14 mouse cellular contexts compared by ENCODE assay signal in the genomic region with DNA sequence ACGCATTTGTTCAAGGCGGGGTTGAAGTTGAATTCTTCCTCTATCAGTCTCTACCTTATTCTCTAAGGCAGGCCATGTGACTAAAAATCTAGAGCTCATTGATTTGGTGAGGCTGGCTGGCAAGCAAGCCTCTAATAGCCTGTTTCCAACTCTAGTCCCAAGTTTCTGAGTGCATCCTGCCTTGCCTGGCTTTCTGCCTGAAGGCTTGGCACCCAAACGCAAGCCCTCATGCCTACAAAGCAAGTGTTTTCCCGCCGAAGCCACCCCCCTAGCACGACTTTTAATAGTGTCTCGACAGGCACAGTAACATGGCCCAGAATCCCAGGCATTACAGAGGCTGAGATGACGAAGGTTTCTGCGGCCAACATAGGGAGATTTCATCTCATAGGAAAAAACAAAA. TPM values are rescaled to one million over a fixed set of nuclear protein-coding genes. Genes with fewer than 3 reads are reported as not detected.
DNase-seq lines count a peak whose midpoint lies in the region; TF ChIP-seq lines count a peak whose summit lies in the region.
"Had no signal": no experiment of that assay in that cellular context is flagged by ENCODE, and none has a peak within 500 bp of the region (broad histone marks: within the 10 kb centered on the region; RNA-seq: fewer than 3 reads in every experiment).

No protein-coding gene starts in this region.

- no peak overlapping the region for H3K27ac ChIP-seq in gastrocnemius, adult 2 months
- H3K27ac ChIP-seq: embryonic facial prominence, embryonic 12.5 days; hindbrain, embryonic 14.5 days; limb, embryonic 12.5 days; lung, embryonic 15.5 days had no signal

- intact Hi-C loops in gastrocnemius, adult 2 months (cut with DNase I): no loop called here
- intact Hi-C loops in left cerebral cortex, postnatal 14 days (cut with DNase I): no loop called here

- no peak for TF ChIP-seq CTCF in gastrocnemius, adult 2 months (IDR thresholded peaks at IDR 0.05)

- peak; percentile 16 for DNase-seq in gastrocnemius, adult 2 months
- DNase-seq in gastrocnemius, postnatal 4 days (ENCODE audit: low spot score in 2 of 2): no peak
- peak; percentile 16 for DNase-seq in cerebellum, adult 11-12 months
- peak; percentile 24 to 30 for DNase-seq in frontal cortex, postnatal 14 days (ENCODE audit: low spot score in 2 of 2)
- peak; percentile 39 to 50 for DNase-seq in left cerebral cortex, postnatal 14 days (ENCODE audit: low spot score in 2 of 2)
- no peak for DNase-seq in embryo, embryonic 11 days
- no peak for DNase-seq in kidney, adult 8-10 months
- no peak for DNase-seq in adrenal gland, postnatal 10 days
- DNase-seq: adrenal gland, postnatal 25 days; gastrocnemius, postnatal 25 days had no signal

- H3K4me3 ChIP-seq in gastrocnemius, adult 2 months: no peak overlapping the region
- H3K4me3 ChIP-seq: embryonic facial prominence, embryonic 12.5 days; limb, embryonic 12.5 days; lung, embryonic 15.5 days had no signal

RNA-seq across cellular contexts. Expression of a gene that starts 13.3 kb away (rescaled TPM):
- total RNA-seq in gastrocnemius, adult 2 months (2021): 10 to 100 TPM; 52.0 to 76.2 TPM
- total RNA-seq in gastrocnemius, postnatal 4 days (2021): 10 to 100 TPM; 66.2 to 70.7 TPM
- total RNA-seq in left cerebral cortex, postnatal 14 days (2021): 100 to 1,000 TPM; 152 to 159 TPM
- total RNA-seq in adrenal gland, postnatal 10 days (2021): 100 to 1,000 TPM; 144 to 157 TPM

Comparison
In these comparisons a context has a peak if more than half of its experiments do, and no peak if none do; other contexts are left out.
1. DNase-seq: peak in gastrocnemius, adult 2 months (single experiment), cerebellum, adult 11-12 months (single experiment), frontal cortex, postnatal 14 days (2 of 2) and left cerebral cortex, postnatal 14 days (2 of 2); none in gastrocnemius, postnatal 4 days (0 of 2), embryo, embryonic 11 days (single experiment), kidney, adult 8-10 months (0 of 2) and adrenal gland, postnatal 10 days (single experiment).